Mouse (Mus musculus) thymus, adult 2 months (tissue): ENCODE results near the gene Tmtc1.

Source experiments
- CTCF ChIP-seq: fragments of 200-500 bp; IDR thresholded peaks from 2 replicates; pipeline ENCODE4 v1.5.1; 2012; ENCODE audit warnings: mild to moderate bottlenecking, control low read depth, low read length, moderate library complexity, borderline replicate concordance; ENCODE audit not compliant: control insufficient read depth, poor library complexity, insufficient read depth; ENCODE audit errors: extremely low read depth
- POLR2A ChIP-seq: fragments of 200-500 bp; IDR thresholded peaks from 2 replicates; pipeline ENCODE4 v1.6.1; 2012; ENCODE audit warnings: mild to moderate bottlenecking, low read length, control low read depth, moderate library complexity; ENCODE audit not compliant: control insufficient read depth, poor library complexity, insufficient read depth; ENCODE audit errors: extremely low read depth

DNA sequence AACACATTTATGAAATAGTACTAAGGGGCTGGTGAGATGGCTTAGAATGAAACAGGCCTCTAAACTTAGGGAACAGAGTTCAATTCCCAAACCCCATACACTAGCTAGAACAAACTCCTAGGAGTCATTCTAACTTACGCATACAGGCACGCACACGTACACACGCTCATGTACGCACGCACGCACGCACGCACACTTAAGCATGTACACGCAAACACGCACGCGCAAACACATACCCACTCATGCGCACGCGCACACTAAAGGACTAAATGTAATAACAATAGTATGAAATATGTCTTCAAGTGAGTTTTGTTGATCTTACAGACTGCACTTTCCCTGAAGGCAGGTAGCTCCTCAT lies 90.1 kb downstream of the Tmtc1 start:
- no peak for TF ChIP-seq POLR2A
- TF ChIP-seq CTCF = no peak
